Mouse (Mus musculus) left cerebral cortex, postnatal 25 days (tissue): ENCODE data around the gene Mdm1. TPM values are rescaled to one million over a fixed set of nuclear protein-coding genes. Genes with fewer than 3 reads are reported as not detected.
"Not testable (repeated sequence)": the region's sequence is repeated elsewhere in the genome, so short reads cannot be mapped to it uniquely, and the experiment has no call there.

Experiments used
- DNase-seq, 2 experiments: peaks; one replicate each; pipeline ENCODE4 v3.0.0; 2022; ENCODE audit warnings: low spot score in 2 of 2, mixed read lengths in 1 of 2
- intact Hi-C: fragments of 180-260 bp; cut with DNase I; formaldehyde crosslinking; loops from one replicate; pipeline ENCODE4 v1.15.1; 2025
- total RNA-seq, 2 experiments: library from RNA; stranded (reverse); gene quantifications; 2 replicates each; pipeline ENCODE4 v1.2.3; 2021

Gene Mdm1
- total RNA-seq, 2 experiments from 2014 or later, result 5.3 to 5.8 TPM

DNA sequence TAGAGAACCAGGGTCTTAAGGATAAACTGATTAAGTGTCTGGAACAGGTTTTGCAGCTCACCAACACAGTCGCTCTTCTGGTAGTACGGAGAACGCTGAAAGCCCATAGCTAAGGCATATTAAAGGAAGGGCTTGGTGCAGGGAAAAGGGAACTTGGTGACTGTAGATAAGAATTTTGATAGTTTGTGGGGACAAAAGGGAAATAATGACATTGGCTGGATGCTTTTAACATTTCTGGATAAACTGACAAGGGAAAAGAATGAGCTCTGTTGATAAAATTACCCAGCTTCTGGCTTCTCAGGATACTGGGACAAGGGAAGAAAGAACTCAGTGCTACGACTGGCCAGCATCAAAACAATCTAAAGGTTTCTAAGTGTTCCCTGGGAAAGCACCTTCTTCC is 33.9 kb downstream of the Mdm1 start:
- intact Hi-C loops, result not testable (repeated sequence)

DNA sequence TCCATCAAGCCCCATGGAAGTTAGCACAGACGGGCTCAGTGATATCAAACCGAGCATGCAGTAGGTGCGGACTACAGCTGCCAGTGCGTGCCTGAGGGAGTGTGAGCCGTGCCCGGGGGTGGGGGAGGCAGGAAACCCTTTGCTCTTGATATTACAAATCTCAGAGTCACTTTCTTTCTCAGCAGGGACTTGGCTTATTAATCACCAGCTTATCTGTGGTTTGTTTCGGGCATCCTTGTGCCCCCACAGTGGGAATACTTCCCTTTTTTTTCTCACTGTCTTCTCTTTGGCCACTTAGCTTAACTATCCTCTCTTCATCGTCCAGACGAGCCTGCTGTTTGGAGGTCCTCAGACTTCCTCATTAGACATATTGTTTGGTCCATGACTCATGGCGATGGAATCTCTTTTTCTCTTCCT is 37.1 kb downstream of the Mdm1 start:
- no peak for DNase-seq
- intact Hi-C loops, result no loop called here

More for the DNA sequence above, 33.9 kb downstream of the Mdm1 start:
- DNase-seq, result not testable (repeated sequence)

DNA sequence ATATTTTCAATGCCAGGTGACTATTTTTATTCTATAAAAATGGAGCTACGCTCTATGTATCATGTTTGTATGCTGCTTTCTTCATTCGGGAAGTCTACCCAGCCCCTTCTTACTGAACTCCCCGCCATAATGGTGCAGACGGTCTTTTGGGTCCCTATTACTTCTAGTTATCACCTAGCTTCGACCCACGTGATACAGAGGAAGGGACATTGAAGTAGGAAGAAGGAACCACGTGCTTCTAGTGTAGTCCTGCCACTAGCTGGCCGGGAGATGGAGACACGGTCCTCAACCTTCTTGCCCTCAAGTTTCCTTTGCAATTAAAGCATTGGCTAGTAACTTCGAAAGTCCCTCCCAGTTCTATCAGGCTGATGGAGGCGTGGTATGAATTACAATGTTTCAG is 37.7 kb downstream of the Mdm1 start:
- no peak for DNase-seq
- intact Hi-C loops, result no loop called here

DNA sequence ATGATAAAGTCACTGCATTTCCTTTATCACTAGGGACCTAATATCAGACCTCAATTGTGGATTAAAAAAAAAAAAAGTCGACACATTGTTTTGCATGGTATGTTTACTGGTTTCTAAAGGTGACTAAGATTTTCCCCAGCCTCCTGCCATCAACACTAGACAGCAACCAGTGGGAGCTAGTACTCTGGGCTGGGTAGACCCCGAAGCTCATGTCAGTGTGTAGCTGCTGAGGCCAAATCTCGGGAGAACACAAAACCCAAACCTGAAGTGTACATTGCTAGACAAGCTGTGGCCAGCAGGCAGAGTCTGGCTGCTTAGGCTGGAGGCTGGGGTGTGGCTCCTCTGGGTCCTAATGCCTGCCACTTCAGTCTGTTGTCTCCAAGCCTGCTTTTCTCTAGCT is 53.5 kb downstream of the Mdm1 start:
- DNase-seq, intact Hi-C loops: not testable (repeated sequence)

DNA sequence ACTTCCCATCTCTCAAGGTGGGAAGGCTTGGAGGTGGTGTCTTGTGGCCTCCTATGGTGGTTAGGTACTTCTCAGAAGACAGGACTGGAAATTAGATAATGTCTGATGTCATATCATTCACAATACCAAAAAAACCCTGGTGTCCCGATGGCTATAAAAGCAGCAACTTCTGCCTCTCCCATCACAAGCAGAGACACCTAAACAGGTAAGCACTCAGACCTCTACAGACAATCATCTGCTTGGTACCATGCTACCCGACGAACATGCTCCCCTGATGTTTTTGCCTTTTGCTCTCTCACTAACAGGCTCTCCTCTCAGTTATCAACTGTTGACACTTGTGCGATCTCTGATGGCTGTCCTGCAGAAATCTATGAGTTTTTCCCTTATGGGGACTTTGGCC is 63.0 kb downstream of the Mdm1 start, which contains the start of gene Il22:
TSS of gene Il22 (plus strand) at position 301 of the 400 bp plus-strand sequence.
- intact Hi-C loops, result no loop called here

DNA sequence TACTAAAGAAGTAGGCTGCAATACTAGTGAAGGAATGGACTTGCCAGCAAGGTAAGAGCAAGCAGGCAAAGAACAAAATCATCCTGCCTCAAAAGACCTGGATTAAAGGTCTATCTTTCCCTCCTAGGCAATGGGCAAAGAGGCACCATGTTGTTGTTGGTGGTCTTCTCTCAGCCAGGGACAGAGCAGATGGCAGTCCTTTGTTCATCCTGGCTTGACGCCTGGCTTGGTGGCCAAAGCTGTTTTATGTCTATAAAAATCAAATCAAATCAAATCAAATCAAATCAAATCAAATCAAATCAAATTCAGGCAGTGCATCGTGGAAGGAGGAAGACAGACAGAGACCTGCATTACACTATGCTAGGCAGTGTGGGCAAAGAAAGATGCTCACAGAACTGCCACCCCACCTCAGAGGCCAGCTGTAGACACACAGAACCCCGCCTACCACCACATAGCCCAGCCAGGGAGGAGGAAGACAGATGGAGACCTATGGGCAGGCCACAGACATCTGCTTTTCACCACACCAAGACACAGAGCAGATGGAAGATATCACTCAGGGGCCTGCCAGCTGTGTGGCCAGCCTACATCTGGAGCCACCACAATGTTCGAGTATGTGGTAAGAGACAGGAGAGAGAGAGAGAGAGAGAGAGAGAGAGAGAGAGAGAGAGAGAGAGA is 74.2 kb downstream of the Mdm1 start:
- intact Hi-C loops, DNase-seq: not testable (repeated sequence)

More for the DNA sequence above, 63.0 kb downstream of the Mdm1 start, which contains the start of gene Il22:
- no peak for DNase-seq

Other genes starting within 250 kb of the Mdm1 start
- gene Il22, start 63.1 kb downstream of the Mdm1 start, total RNA-seq, result not detected
- gene Gm32717, start 99.0 kb downstream of the Mdm1 start, total RNA-seq, result 1 to 10 TPM in 1 of 2 experiments, under 1 TPM in 1; 0.64 to 1.2 TPM
- 1 to 10 TPM in 1 of 2 experiments, under 1 TPM in 1; 0.64 to 1.2 TPM for gene Gm32802, start 116.9 kb downstream of the Mdm1 start, total RNA-seq
- not detected for gene Iltifb, start 153.2 kb downstream of the Mdm1 start, total RNA-seq
- gene Gm9040, start 185.2 kb downstream of the Mdm1 start, total RNA-seq, result not detected
- not detected for gene Gm9044, start 190.6 kb downstream of the Mdm1 start, total RNA-seq
- gene Gm9045, start 196.0 kb downstream of the Mdm1 start, total RNA-seq, result not detected
- gene Gm9046, start 201.4 kb downstream of the Mdm1 start, total RNA-seq, result not detected
- not detected for gene Gm9048, start 206.9 kb downstream of the Mdm1 start, total RNA-seq
- not detected for gene Gm9049, start 212.3 kb downstream of the Mdm1 start, total RNA-seq